Mouse (Mus musculus): ENCODE measurements around the gene Cluap1.

- no peak for TF ChIP-seq CTCF (IDR thresholded peaks at IDR 0.05; ENCODE audit: low read depth)
- no peak for TF ChIP-seq EP300 (optimal IDR thresholded peaks at IDR 0.05)
These were observed 20.0 kb downstream of the Cluap1 start for GRCm38 (mm10) chr16:3928582-3928981.

Data from stomach, postnatal 0 days (tissue).